Mouse (Mus musculus): Measurements from ENCODE around the gene Slc4a3.

Gene Slc4a3

DNA sequence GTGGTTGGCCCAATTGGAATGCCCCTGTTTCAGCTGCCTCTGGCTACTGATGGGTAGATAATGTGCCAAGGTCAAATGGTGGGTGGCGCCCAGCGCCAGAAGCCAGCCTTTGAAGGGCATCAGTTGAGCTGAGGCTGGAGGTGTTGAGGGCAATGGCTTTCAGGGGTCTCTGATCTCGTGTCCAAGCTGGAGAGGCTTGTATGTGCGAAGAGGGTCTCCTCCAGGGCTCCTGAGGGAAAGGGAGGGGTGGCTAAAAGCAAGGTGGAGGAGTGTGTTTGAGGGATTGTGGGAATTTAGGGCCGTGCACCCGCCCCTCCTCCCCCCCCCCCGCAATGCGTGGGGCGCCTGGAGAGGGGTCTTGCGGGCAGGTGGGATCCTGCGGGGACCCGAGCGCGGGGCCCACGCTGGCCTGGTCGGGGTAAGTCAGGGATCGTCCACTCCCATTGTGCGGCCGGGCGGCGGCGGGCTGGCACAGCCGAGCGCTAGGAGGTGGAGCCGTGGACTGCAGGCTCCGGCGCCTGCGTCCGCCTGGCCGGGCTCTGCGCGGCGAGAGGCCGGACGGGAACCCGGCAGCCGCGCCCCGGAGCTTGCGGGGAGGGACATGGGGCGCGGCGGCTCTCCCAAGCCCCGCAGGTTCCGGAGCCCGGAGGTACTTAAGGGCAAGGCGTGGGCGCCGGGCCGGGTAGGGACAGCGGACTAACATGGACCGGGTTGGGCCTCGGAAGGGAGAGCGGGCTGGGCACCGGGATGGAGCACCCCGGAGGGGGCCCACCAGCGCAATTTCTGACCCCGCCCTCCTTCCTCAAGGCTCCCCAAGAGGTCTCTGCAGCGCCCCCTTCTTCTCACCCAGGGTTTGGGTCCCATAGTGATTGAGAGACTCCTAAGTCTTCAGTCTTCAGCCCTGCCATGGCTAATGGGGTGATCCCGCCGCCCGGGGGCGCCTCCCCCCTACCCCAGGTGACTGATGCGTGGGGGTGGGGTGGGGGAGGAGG lies at the start of gene Slc4a3:
Slc4a3 (plus strand) TSS at position 302 of the 992 bp plus-strand sequence.
- peak; percentile 55 to 69 for DNase-seq

DNA sequence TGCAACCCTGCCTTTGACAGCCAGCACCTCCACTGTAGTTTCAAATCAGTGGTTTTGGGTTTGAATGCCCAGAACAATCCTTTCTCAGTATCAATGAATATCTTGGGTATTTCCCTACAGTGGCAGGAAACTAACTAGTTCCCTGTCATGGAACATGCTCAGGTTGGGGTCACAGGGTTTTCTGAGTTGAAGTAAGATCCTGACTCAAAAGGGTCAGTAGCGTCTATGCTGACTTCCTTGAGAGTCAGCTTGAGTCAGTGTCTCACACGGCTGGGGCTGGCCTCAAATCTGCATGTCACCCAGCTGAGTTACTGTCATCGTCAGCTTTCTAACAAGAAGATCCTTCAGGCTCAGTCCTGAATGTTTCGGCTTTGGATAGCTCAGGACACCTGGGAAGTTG lies 47.2 kb upstream of the Slc4a3 start:
- DNase-seq, result no peak

DNA sequence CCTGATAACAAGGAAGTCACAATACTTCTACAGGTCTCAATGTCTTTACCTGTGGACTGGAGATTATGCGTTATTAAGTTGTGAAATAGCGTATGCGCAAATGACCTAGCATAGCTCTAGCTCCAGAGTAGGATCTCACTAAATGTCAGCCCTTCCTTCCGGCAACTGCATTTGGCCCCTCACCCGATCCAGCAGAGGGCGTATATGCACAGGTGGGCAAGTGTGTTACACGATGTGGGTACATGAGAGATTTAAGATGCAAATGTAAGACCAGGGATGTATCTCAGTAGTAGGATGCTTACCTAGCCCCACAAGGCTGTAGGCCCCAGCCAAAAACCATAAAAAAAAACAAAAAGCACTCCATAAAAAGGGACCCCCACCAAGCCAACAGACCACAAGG lies 46.6 kb upstream of the Slc4a3 start:
- no peak for DNase-seq

DNA sequence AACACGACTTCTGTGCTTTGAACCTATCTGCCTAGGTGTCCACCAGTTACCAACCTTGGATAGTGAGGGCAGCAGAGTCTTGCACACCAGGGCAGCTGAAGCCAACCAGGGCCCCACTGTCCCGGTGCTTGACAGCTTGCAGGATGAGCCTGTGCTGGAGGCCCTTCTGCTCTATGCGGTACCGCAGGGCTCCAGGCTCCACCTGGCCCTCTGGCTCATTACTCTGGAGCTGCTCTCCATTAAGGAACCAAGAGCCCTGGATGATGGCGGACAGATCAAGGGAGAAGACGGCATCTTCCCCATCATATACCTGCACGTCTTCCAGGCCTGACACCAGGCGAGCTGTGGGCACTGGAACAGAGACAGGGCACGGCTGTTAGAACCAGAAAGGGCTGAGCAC lies 44.2 kb upstream of the Slc4a3 start:
- DNase-seq, result no peak

DNA sequence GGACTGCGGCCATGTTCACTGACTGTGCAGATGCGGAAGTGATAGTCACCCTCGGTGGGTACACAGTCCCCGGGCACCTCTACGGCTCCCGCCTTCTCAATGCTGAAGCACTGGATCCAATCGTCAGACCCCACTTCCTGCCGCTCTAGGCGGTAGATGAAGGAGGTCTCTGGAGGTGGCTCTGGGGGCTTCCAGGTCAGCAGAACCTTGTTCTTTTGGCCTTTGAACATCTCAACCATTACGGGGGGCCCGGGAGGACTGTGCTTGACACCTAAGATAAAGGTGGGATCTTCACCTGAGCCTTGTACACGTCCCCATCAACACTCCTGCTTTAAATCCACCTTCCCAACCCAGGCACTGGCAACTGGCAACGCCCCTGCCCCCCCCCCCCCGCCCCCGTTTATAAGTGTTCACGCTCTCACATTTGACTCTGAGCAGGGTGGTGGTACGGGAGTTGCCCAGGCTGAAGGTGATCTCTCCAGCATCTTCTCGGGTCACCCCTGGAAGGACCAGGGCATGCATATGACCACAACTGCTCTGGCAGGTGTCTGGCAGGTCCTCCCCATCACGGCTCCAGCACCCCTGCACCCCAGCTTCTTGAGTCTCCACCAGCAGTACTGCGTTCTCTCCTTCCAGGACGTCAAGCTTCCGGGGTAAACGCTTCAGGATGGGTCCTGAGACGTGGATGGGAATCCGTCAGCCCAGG lies 43.0 kb upstream of the Slc4a3 start:
- no peak for DNase-seq

DNA sequence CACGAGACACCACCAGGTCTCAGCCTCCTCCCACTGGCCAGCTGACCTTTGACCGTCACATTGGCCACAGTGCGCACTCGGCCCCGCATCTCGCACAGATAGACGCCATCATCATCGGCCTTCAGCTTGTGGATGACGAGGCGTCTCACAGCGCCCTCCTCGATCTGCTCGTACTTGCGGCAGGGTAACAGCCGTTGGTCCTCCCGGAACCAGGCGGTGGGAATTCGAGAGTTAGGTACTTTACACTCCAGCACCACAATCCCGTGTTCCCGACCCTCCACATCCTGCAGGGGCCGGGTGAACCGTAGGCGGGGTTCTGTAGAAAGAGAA lies 42.5 kb upstream of the Slc4a3 start:
- no peak for DNase-seq

DNA sequence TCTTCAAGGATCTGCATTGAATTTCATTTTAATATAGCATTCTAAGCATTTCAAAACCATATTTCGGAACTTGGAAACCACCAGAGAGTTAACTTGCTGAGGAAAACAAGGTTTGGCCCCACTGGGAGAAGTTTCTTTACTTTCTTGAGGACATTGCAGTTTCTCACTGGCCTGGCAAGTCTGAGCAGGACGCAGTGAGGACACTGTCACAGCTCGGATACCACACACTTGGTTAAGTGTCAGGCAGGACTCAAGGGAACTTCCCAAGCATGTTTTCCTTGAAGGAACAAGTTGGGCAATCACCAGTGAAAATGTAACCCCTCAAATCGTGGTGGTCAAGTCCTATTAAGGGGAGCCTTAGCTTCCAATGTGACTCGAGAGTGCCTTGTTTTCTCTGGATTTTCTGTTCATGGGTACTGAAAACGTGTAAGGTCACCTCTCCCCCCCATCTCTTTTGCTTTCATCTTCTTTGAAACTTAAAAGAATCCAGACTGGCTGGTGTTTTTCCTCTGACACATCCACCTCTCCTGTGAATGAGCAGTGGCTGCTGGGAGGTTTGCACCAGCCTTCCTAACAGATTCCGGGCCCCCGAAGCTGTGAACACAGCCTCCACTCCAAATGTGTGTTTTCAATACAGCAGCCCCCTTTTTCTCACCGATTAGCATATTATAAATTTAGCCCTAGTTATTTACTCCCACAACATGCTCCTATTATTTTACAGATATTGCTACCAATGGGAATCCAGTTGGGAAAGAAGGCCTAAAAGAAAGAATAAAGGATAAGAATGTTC lies 41.6 kb upstream of the Slc4a3 start:
- no peak for DNase-seq

DNA sequence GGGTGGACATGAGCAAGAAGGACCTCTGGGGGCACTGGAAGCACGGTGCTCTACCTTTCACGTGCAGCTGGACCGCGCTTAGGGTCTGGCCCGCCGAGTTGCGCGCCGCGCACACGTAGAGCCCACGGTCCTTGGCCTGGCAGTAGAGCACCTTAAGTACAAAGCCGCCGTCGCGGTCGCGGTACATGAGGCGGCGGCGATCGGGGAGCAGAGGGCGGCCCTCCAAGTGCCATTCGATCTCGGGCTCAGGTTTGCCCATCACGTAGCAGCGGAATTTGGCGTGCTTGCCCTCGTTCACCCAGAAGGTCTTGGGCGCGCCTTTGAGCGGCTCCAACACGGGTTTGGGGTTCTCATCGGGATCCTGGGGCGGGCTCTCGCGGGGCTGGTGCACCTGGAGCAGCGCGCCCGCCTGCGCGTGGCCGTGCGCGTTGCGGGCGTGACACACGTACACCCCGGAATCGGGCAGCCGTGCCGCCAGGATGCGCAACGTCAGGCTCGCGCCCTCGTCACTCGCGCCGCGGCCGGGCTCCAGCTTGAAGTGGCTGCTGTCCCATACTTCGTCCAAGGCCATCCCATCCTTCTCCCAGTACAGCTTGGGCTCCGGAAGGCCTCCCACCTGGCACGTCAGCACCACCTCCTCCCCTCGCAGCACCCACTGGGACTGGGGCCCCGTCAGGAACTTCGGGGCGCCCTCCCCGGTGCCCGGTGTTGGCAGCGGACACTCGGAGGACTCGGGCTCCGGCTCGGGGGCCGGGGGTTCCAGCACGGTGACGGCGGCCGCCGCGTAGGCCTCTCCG lies 40.7 kb upstream of the Slc4a3 start:
- peak; percentile 35 to 54 for DNase-seq

DNA sequence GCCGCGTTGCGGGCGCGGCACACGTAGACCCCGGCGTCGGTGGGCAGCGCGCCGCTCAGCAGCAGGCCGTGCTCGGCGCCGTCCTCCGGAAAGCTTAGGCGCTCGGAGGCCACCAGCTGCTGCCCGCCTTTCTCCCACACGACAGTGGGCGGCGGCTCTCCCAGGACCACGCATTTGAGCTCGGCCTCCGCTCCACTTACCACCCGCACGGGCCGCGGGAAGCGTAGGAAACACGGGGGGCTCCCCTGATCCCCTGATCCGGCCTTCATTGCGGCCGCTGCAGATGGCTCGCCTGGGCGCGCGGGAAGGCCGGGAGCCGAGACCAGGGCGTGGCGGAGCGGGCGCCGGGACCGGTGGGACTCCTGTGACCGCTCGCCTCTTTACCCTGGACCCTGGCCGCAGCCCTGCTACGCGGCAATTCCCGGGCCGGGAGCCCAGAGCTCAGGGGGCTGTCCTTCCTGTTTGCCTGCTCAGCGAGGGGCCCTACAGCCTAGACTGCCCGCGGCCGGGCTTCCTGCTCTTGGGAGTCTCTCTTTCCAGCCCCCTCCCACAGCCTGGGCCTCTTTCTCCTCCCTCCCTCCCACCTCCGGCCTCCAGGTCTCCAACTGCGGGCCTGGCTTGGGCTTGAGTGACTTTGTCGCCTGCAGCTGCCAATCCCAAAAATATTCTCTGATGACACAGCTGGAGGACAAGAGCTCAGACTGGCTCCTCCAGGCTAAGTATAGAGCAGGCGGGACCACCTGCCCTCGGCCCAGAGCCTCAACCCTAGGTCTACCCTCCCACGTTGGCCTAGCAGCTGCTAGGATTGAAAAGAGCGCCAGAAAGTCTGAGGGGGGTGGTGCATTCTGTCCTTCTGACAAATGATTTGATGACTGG lies 39.9 kb upstream of the Slc4a3 start, which contains the start of gene Obsl1:
Obsl1 (minus strand) TSS at position 497 of the 876 bp plus-strand sequence.
- peak in 1 of 2 experiments; percentile 41 for DNase-seq

DNA sequence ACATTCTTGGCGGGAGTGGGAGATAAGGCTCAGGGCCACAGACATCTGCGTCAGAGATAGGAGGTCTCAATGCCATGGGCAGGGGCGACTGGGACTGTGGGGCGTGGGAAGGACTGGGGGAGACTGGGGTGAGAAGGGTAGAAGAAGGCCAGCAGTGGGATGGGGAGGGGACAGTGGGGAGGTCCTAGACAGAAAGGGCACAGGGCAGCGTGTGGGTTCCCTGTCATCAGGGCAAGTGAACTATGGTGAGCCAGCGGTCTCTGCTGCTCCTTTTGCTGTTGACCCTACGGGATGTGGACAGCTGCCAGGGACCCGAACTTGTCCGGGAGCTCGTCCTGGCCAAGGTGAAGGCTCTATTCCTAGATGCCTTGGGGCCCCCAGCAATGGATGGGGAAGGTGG lies 39.1 kb upstream of the Slc4a3 start, which contains the start of gene Inha:
Inha (plus strand) TSS at position 72 of the 400 bp plus-strand sequence.
- no peak for DNase-seq

DNA sequence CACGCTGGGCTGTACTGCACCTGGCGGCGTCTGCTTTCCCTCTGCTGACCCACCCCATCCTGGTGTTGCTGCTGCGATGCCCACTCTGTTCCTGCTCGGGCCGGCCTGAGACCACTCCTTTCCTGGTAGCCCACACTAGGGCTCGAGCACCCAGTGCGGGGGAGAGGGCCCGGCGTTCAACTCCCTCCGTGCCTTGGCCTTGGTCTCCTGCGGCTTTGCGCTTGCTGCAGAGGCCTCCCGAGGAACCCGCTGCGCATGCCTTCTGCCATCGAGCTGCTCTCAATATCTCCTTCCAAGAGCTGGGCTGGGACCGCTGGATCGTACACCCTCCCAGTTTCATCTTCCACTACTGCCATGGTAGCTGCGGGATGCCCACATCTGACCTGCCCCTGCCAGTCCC lies 36.5 kb upstream of the Slc4a3 start:
- DNase-seq, result no peak

DNA sequence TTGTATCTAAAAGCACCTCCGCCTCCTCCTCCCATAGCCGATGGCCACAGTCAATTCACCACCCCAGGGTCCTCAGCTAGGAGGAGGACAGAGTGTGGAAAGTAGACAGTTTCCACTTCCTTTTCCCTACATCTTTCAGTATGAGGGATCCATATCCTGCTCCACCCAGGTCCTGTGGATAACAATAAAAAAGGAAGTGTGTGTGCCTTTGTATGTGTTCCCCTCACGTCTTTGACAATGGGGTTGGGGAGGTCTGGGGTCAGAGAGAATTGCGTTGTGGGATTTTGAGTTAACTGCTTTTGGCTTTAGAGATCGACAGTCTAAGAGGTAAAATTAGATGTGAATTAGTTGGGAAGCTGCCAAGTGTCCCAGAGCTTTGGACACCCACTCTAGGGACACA lies 35.9 kb upstream of the Slc4a3 start:
- DNase-seq, result no peak

DNA sequence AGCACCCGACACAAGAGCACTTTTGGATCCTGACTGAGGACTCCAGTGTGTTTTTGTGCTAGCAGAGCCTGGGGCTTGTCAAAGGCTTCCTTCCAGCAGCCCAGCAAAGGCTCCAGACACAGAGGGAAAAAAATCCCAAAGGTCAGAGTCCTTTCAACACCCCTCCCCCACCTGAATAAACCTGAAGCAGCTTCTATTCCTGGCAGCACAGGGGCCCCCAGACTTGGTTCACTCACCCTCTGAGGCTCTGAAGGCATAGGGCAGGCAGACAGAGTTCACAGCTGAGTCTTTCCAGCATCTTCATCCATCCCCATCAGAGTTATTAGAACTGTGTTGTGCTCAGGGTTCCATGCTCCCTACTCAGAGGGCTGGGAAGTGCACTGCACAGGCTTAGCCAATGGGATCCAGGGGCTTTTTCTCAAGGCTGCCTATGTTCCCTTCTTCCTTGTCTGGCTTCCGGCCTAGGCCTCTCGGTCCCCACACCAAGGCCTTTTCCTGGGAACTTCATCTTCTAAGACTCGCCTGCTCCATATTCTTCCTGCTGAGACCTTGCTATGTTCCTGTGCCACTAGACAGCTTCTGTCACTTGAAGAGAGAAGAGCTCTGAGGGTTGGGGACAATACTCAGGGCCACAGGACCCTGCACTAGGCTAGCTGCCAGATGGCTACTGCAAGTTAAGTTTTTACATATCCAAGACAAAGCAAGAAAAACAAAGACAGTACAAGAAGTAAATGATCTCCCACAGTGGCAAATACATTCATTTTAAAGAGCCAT lies 34.4 kb upstream of the Slc4a3 start:
- DNase-seq, result no peak

DNA sequence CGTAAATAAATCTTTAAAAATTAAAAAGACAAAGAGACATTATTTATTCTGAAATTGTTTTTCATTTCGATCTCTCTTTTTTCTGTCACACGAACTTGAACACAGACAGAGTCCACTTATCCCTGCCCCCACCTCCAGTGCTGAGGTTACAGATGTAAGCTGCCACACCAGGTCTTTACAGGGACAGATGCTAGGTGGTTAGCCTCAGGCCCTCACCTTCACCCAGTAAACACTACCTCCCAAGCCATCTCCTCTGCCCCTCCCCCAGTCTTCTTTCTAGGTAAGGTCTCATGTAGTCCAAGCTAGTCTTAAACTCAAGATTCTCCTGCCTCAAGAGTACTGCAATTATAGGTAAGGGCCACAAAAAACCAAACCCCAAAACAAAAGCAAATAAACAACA lies 33.5 kb upstream of the Slc4a3 start:
- DNase-seq, result no peak

DNA sequence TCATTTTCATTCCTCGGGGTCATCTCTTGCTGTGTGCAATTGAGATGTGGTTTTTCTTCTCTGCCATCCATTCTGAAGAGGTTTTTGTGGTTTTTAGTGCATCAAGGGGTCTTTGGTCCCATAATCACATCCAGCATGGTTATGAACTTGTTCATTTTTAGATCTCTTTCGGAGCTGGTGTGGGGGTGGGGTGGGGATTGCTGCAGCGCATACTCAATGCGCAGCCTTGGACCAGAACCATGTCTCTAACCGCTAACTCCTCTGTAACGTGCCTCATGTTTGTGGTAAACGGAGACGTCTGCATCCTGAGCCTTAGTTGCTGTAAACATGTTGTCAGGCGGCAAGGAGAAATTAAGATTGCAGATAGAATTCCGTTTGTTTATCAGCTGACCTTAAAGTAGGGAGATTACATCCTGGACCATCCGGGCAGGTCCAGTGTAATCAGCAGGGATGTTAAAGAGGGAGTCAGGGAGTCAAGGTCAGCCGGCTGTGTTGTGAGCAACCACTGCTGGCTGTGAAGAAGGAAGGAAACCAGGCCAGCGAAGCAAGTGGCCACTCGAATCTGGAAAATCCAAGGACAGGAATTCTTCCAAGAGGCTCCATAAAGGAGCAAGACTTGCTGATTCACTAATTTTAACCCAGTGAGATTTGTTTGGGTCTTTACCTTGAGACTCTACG lies 29.2 kb upstream of the Slc4a3 start:
- DNase-seq, result no peak

DNA sequence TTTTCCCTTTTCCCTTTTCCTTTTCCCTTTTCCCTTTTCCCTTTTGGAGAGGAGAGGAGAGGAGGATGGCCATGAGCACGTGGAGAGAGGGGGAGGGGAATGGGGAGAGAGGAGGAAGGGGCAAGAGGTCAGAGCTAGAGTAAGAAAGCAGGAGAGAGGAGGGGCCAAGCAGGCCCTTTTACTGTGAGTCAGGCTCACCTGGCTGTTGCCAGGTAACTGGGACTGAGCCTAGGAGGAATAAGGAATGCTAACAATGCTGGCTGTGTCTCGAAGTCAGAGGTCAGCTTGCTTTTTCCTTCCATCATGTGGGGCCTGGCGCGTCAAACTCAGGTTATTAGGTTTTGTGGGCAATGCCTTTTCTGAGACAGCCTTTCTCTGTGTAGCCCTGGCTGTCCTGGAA lies 28.1 kb upstream of the Slc4a3 start:
- no peak for DNase-seq

DNA sequence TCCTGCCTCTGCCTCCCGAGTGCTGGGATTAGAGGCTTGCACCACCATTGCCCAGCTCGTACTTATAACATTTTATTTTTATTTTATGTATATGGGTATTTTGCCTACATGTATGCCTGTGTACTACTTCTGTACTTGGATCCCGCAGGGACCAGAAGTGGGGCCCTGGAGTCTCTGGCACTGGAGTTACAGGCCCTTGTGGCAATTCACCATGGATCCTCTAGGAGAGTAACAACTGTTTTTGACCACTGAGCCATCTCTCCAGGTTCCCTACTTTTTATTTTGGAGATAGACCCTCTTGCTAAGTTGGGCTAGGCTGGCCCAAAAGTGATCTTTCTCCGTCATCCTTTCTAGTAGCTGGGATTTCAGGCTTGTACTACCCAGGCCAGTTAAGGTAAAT lies 27.6 kb upstream of the Slc4a3 start:
- DNase-seq, result no peak

DNA sequence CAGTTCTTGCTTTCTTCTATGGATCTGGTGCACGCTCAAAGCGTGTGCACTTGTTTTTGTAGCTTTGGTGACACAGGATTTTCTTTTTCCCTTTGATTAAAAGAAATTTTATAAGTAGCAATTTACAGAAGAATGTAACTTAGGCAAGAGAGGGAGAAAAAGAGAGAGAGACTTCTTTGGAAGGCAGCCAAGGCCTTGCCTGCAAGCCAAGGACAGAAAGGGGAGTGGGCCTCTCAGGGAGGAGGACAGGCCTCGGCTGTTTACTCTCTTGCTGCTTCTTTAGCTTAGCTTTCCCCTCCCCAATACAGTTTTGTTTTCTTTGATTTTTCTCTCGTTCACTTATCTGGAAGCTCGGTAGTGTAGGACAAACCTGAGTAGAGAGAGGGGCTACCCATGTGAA lies 26.5 kb upstream of the Slc4a3 start:
- DNase-seq, result no peak

DNA sequence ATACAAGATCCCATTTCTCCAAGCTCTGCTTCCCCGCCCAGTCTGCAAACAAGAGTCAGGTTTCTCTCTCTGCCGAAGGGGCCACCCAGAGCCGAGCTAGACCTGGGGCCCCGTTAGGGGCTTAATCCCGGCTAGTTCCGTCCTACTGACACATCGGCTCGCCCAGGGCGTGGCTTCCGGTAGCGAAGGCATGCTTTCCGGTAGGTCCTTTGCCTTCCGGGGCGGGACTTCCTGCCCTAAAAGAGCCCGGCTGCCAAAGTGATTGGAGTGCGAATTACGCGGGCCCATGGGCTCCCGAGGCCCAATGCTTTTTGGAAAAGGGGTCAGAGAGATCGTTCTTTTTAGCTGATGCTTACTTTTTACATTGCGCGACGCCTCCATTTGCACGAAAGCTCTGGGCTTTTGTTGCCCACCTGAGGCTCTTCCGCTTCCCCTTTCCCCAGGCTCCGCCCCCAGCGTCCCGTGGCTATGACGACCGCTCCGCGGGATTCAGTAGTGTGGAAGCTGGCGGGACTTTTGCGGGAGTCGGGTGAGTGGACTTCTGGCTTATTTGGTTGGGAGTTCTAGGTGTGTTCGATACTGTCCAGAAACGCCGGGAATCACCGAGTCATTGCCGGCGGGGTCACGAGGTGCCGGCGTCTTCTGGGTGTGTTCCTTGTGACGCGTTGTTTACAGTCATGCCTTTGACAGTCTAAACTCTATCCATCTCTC lies 24.6 kb upstream of the Slc4a3 start, which contains the start of gene Stk11ip:
Stk11ip (plus strand) TSS at position 209 of the 711 bp plus-strand sequence.
- DNase-seq, result peak; percentile 91 to 95

All from lung, adult 18-20 months (tissue).